Mouse (Mus musculus): ENCODE data around the gene Zc3h15.

Zc3h15 gene

GRCm38 (mm10) chr2:83713946-83714345 is 69.7 kb downstream of the Zc3h15 start:
- no peak for DNase-seq (ENCODE audit: low spot score in 2 of 2)
